Mouse (Mus musculus) C2C12 (cell line): ENCODE results near the gene Aimp1. TPM values are rescaled to one million over a fixed set of nuclear protein-coding genes. Genes with fewer than 3 reads are reported as not detected.

ENCODE experiments used
- H3K27me3 ChIP-seq: one replicate; pipeline ENCODE4 v1.6.1; 2011; ENCODE audit not compliant: control insufficient read depth, insufficient read depth, insufficient read length
- H3K36me3 ChIP-seq: one replicate; pipeline ENCODE4 v1.6.1; 2011; ENCODE audit not compliant: control insufficient read depth, insufficient read depth
- H3K4me3 ChIP-seq: one replicate; pipeline ENCODE4 v1.5.1; 2011; ENCODE audit warnings: mild to moderate bottlenecking, control low read depth; ENCODE audit not compliant: poor library complexity, insufficient read depth, severe bottlenecking
- H3K79me2 ChIP-seq: one replicate; pipeline ENCODE4 v1.6.1; 2011; ENCODE audit not compliant: control insufficient read depth, insufficient read depth
- H3K79me3 ChIP-seq: one replicate; pipeline ENCODE4 v1.6.1; 2011; ENCODE audit warnings: low read depth, control low read depth
- H3ac ChIP-seq: one replicate; pipeline ENCODE3; 2011; ENCODE audit warnings: low read depth; ENCODE audit not compliant: control insufficient read depth, insufficient read length
- CEBPB ChIP-seq: IDR thresholded peaks from one replicate; pipeline ENCODE4 v1.6.1; 2011; ENCODE audit warnings: low read depth, mild to moderate bottlenecking, control low read depth, moderate library complexity
- CTCF ChIP-seq: IDR thresholded peaks from one replicate; pipeline ENCODE4 v1.5.1; 2011; ENCODE audit not compliant: control insufficient read depth, insufficient read depth, insufficient read length
- FOSL1 ChIP-seq: IDR thresholded peaks from one replicate; pipeline ENCODE4 v1.8.0; 2011; ENCODE audit warnings: mild to moderate bottlenecking, low read length; ENCODE audit not compliant: poor library complexity, insufficient read depth, severe bottlenecking
- MAX ChIP-seq: IDR thresholded peaks from one replicate; pipeline ENCODE4 v1.6.1; 2011; ENCODE audit warnings: mild to moderate bottlenecking, control low read depth
- MYOD1 ChIP-seq: IDR thresholded peaks from one replicate; pipeline ENCODE4 v1.6.1; 2011; ENCODE audit warnings: low read depth; ENCODE audit not compliant: control insufficient read depth, insufficient read length
- MYOG ChIP-seq: IDR thresholded peaks from one replicate; pipeline ENCODE4 v1.6.1; 2011; ENCODE audit not compliant: control insufficient read depth, insufficient read length; ENCODE audit errors: extremely low read depth
- USF1 ChIP-seq: IDR thresholded peaks from one replicate; pipeline ENCODE4 v1.6.1; 2011; ENCODE audit warnings: low read depth, mild to moderate bottlenecking, control low read depth, moderate library complexity
- polyA plus RNA-seq: library from polyadenylated mRNA; unstranded; fragments of >200 nt; fragmentation: generic; extraction: Trizol; gene quantifications from one replicate; pipeline ENCODE4 v1.2.1, GENCODE M21; 2012; ENCODE audit warnings: missing spikeins

The Aimp1 gene
- polyA plus RNA-seq, 1 experiment: 92.5 TPM

DNA sequence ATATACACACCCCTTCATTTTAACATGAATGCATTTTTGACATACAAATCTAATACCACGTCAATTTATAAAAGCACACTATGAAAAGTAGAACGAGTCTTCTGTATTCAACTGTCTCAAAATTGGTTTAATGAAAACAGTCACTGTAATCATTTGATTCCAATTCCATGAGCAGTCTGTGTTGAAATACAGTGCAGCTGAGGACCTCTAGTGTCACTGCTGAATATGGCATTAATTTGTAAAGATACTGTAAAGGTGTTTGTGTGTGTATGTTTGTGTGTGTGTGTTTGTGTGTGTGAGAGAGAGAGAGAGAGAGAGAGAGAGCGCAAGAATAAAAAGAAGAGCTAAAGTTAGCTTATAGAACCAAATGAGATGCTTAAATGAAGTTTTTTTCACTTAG, 17.2 kb upstream of the Aimp1 start:
- Histone ChIP-seq H3K79me2 (no peaks in the 10 kb centered on the region), H3K4me3 (no peak overlapping the region), H3K27me3 (no peaks in the 10 kb centered on the region), H3K79me3 (no peaks in the 10 kb centered on the region), H3K36me3 (peaks cover 5% of the 10 kb centered on the region), H3ac (no peak overlapping the region)
- TF ChIP-seq MYOD1 (no peak), USF1 (no peak), CEBPB (no peak), MAX (no peak), FOSL1 (no peak), CTCF (no peak), MYOG (no peak)

DNA sequence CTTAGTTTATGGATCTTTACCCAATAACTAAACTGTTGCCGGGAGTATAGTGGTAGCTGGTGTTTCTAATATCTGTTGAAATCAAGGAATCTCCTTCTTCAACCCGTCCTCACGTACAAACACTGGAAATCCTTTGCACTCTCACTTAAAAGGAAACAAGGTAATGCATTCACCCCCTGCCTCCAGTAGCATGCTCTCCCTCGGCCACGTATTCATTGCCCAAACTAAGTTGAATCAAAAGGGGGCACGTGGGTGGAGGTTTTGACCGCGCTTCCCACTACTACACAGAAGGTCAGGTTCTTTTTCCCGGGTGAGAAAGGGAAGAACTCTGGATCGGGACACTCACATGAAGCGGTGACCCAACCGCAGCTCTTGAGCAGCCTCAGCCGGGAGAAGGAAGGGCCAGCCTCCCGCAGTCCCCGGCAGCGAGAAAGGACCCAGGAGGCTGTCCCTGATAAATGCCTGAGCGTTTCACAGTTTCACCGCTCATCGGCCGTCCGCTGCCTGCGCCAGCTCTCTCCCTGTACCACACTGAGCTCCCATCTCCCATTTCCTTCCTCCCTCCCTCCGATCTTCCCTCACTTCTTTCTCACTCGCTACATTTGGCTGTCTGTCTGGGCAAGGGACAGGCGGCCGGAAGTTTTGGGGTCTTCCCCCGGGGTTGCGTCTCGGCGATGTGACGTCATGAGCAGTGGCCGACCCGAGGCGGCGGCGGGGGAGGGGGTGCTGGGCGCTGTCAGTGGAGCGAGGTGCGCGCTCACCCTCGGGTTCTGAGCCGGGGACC, 531 bp downstream of the Aimp1 start, which contains the start of gene Tbck:
Tbck (plus strand) TSS at position 698 of the 784 bp plus-strand sequence.
- Histone ChIP-seq H3K27me3 (no peaks in the 10 kb centered on the region), H3K4me3 (peak within 1 kb of the TSS; percentile 88), H3K79me2 (peaks cover 76% of the 10 kb centered on the region), H3K36me3 (peaks cover 7% of the 10 kb centered on the region), H3K79me3 (peaks cover 46% of the 10 kb centered on the region), H3ac (peak within 1 kb of the TSS; percentile 85)
- TF ChIP-seq FOSL1 (no peak), MAX (peak; percentile 99)

DNA sequence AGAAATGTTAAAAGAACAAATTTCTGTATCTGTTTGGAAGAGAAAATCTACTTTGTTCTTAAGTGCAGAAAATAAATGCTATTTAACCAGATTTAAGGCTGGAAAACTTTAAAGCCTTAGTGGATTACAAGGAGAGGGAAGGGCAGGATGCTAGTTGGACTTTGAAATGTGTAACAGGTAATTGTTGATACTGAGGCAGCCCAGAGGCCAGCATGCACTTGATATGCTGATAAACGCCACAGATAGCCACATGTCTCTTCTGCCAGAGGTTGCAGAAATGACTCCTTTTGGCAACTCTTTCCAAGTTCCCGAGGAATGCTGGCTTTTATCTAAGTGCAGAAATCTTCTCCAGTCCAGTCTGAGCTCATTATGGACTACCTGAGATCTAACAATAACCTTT, 6.7 kb downstream of the Aimp1 start:
- TF ChIP-seq MAX (no peak), CTCF (no peak), CEBPB (no peak), FOSL1 (no peak), MYOD1 (no peak), MYOG (no peak), USF1 (no peak)
- Histone ChIP-seq H3K79me3 (peaks cover 21% of the 10 kb centered on the region), H3ac (no peak overlapping the region), H3K79me2 (peaks cover 46% of the 10 kb centered on the region), H3K36me3 (peaks cover 46% of the 10 kb centered on the region), H3K4me3 (no peak overlapping the region), H3K27me3 (no peaks in the 10 kb centered on the region)

DNA sequence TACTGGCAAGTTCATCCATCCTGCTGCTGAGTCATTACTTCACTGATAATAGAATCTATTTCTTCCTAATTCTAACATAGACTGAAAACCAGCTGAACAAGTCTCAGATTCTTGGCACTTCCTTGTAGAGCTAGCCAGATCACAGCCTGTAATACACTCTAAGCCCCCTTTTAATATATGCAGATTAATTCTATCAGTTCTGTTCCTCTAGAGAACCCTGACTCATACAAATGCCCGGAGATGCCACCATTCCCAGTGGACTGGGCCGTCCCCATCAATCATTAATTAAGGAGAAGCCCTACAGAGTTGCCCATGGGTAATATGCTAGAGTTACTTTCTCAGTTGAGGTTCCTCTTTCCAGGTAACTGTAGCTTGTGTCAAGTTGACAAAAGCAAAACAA, 28.2 kb downstream of the Aimp1 start:
- Histone ChIP-seq H3K27me3 (no peaks in the 10 kb centered on the region), H3K36me3 (peaks cover 23% of the 10 kb centered on the region), H3K79me3 (no peaks in the 10 kb centered on the region), H3K79me2 (no peaks in the 10 kb centered on the region), H3K4me3 (no peak overlapping the region), H3ac (no peak overlapping the region)
- TF ChIP-seq MYOD1 (no peak), FOSL1 (no peak), CTCF (no peak), MAX (no peak), USF1 (no peak), CEBPB (no peak), MYOG (no peak)

DNA sequence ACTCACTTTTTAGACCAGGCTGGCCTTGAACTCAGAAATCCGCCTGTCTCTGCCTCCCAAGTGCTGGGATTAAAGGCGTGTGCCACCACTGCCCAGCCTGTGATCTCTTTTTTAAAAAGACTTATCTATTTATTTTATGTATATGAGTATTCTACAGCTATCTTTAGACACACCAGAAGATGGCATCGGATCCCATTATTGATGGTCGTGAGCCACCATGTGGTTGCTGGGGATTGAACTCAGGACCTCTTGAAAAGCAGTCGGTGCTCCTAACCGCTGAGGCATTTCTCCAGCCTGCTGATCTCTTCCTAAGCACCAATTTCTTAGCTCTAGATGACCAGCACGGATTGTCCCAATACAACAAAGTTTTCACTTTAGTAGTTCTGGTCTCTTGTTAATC, 30.2 kb downstream of the Aimp1 start:
- no peak for TF ChIP-seq MAX
- TF ChIP-seq CTCF: no peak
- TF ChIP-seq FOSL1: no peak
- no peak for TF ChIP-seq MYOD1
- TF ChIP-seq MYOG: no peak
- TF ChIP-seq USF1: no peak
- TF ChIP-seq CEBPB: no peak
- Histone ChIP-seq H3K36me3 (peaks cover 4% of the 10 kb centered on the region), H3K79me3 (no peaks in the 10 kb centered on the region), H3K27me3 (no peaks in the 10 kb centered on the region), H3ac (no peak overlapping the region), H3K4me3 (no peak overlapping the region), H3K79me2 (no peaks in the 10 kb centered on the region)

DNA sequence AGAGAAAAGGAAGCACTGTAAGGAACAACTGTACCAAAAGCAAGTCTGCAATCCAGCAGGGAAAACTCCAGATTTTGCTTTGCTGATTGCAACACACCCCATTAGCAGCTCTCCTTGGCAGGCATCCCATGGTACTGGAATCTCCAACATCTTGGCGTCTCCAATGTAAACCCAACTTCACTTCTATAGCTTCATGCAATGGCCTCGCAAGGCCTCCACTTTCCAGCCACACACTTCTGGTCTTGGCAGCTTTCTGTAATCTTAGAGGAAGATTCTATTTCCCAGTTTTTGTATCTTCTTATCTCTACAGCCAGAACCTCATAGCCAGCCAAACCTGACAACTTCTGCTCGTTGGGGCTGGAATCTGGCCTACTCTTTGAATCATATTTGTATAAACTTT, 32.4 kb downstream of the Aimp1 start:
- Histone ChIP-seq H3ac (no peak overlapping the region), H3K27me3 (no peaks in the 10 kb centered on the region), H3K36me3 (no peaks in the 10 kb centered on the region), H3K79me2 (no peaks in the 10 kb centered on the region), H3K4me3 (no peak overlapping the region), H3K79me3 (no peaks in the 10 kb centered on the region)
- peak; percentile 5 for TF ChIP-seq CEBPB
- no peak for TF ChIP-seq CTCF
